Mouse (Mus musculus) stomach, embryonic 16.5 days (tissue): ENCODE data around the gene Scube1. TPM values are rescaled to one million over a fixed set of nuclear protein-coding genes. Genes with fewer than 3 reads are reported as not detected.

Experiments used
- ATAC-seq: fragments of 200-750 bp; cut with Nextera tagmentation; 2 replicates; pipeline ENCODE4 v1.8.0; 2017; ENCODE audit warnings: moderate number of reproducible peaks, moderate TSS enrichment; ENCODE audit not compliant: insufficient read depth, low FRiP score
- H3K27ac ChIP-seq: fragments of 300-500 bp; sonication (generic); 2 replicates; pipeline ENCODE4 v1.5.1; 2014; ENCODE audit warnings: low read length
- H3K27me3 ChIP-seq: fragments of 300-500 bp; sonication (generic); 2 replicates; pipeline ENCODE4 v1.6.1; 2014; ENCODE audit warnings: low read length, control low read depth, mixed read lengths; ENCODE audit not compliant: control insufficient read depth, insufficient read depth
- H3K36me3 ChIP-seq: fragments of 300-500 bp; sonication (generic); 2 replicates; pipeline ENCODE4 v1.6.1; 2014; ENCODE audit warnings: low read length; ENCODE audit not compliant: control insufficient read depth, insufficient read depth
- H3K4me1 ChIP-seq: fragments of 300-500 bp; sonication (generic); 2 replicates; pipeline ENCODE4 v1.6.1; 2014; ENCODE audit warnings: low read length, control low read depth, mixed read lengths; ENCODE audit not compliant: control insufficient read depth, insufficient read depth
- H3K4me2 ChIP-seq: fragments of 300-500 bp; sonication (generic); 2 replicates; pipeline ENCODE4 v1.6.1; 2014; ENCODE audit warnings: low read depth, low read length, mixed read lengths
- H3K4me3 ChIP-seq: fragments of 300-500 bp; sonication (generic); replicated peaks from 2 replicates; pipeline ENCODE4 v1.5.1; 2014; ENCODE audit warnings: mild to moderate bottlenecking, low read length
- H3K9ac ChIP-seq: fragments of 300-500 bp; sonication (generic); 2 replicates; pipeline ENCODE4 v1.6.1; 2014; ENCODE audit warnings: low read length
- H3K9me3 ChIP-seq: fragments of 300-500 bp; sonication (generic); replicated peaks from 2 replicates; pipeline ENCODE4 v1.6.1; 2016; ENCODE audit warnings: low read length, control low read depth; ENCODE audit not compliant: control insufficient read depth
- WGBS: fragments of 180-500 bp; shearing (Covaris S2); extraction: QIAGEN DNeasy Blood & Tissue Kit; methylation state at CpG from one replicate; pipeline ENCODE4 v1.1.7; 2014; 5-methylcytosine and 5-hydroxymethylcytosine counted together
- polyA plus RNA-seq: library from polyadenylated mRNA; unstranded; fragments of >200 nt; fragmentation: Nextera tagmentation; extraction: Ambion mirVana; gene quantifications from 2 replicates; pipeline ENCODE4 v1.2.1, GENCODE M21; 2015

Gene Scube1
- polyA plus RNA-seq, 1 experiment from 2014 or later: 12.9 TPM

DNA sequence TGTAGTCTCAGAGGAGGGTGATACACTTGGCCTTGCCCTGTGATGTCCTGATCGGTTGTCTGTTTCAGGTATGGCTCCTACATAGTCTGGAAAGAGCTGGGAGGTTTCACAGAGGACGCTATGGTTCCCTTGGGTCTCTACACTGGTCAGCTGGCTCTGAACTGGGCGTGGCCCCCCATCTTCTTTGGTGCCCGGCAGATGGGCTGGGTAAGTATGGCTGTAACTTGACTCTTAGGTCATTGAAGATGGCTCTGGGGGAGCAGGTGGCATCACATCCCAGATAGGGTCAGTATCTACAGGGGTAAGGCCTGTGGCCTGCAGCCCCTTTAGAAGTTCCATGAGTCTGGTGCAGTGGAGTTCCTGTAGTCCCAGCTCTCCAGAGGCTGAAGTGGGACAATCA lies 152.7 kb downstream of the Scube1 start:
- no peak overlapping the region for H3K27ac ChIP-seq
- WGBS: 72% methylated on average over 4 of the region's 4 CpGs
- no peak overlapping the region for H3K4me3 ChIP-seq
- no peaks in the 10 kb centered on the region for H3K9me3 ChIP-seq
- H3K9ac ChIP-seq: no peak overlapping the region
- ATAC-seq: no peak
- H3K4me1 ChIP-seq: no peaks in the 10 kb centered on the region
- peaks cover 13% of the 10 kb centered on the region for H3K36me3 ChIP-seq
- no peak overlapping the region for H3K4me2 ChIP-seq
- H3K27me3 ChIP-seq: no peaks in the 10 kb centered on the region

GRCm38 (mm10) chr15:83571636-83572035 lies 153.2 kb downstream of the Scube1 start:
- H3K36me3 ChIP-seq: peaks cover 8% of the 10 kb centered on the region
- no peak overlapping the region for H3K27ac ChIP-seq
- H3K27me3 ChIP-seq: no peaks in the 10 kb centered on the region
- no peak overlapping the region for H3K4me2 ChIP-seq
- H3K4me3 ChIP-seq: no peak overlapping the region
- ATAC-seq: no peak
- H3K9ac ChIP-seq: no peak overlapping the region
- no peaks in the 10 kb centered on the region for H3K9me3 ChIP-seq
- no peaks in the 10 kb centered on the region for H3K4me1 ChIP-seq
- WGBS: 82% methylated on average over 5 of the region's 5 CpGs

GRCm38 (mm10) chr15:83570641-83571040 lies 154.2 kb downstream of the Scube1 start:
- H3K27me3 ChIP-seq: no peaks in the 10 kb centered on the region
- H3K4me1 ChIP-seq: no peaks in the 10 kb centered on the region
- no peak overlapping the region for H3K9ac ChIP-seq
- ATAC-seq: no peak
- no peaks in the 10 kb centered on the region; the same call in 1 of the 2 replicates for H3K36me3 ChIP-seq
- H3K4me3 ChIP-seq: no peak overlapping the region
- H3K27ac ChIP-seq: no peak overlapping the region
- H3K9me3 ChIP-seq: no peaks in the 10 kb centered on the region
- WGBS: 69% methylated on average over 2 of the region's 2 CpGs
- no peak overlapping the region for H3K4me2 ChIP-seq

GRCm38 (mm10) chr15:83569682-83570081 lies 155.1 kb downstream of the Scube1 start:
- Histone ChIP-seq H3K36me3 (no peaks in the 10 kb centered on the region; the same call in 1 of the 2 replicates), H3K9me3 (no peaks in the 10 kb centered on the region), H3K27ac (no peak overlapping the region), H3K4me2 (no peak overlapping the region), H3K27me3 (no peaks in the 10 kb centered on the region), H3K9ac (no peak overlapping the region), H3K4me1 (no peaks in the 10 kb centered on the region), H3K4me3 (no peak overlapping the region)
- 42% methylated on average over 11 of the region's 11 CpGs for WGBS
- ATAC-seq: no peak

- Histone ChIP-seq H3K4me1 (peaks cover 5% of the 10 kb centered on the region), H3K4me2 (no peak overlapping the region), H3K9ac (no peak overlapping the region), H3K9me3 (no peaks in the 10 kb centered on the region), H3K4me3 (no peak overlapping the region), H3K27me3 (no peaks in the 10 kb centered on the region), H3K27ac (no peak overlapping the region), H3K36me3 (no peaks in the 10 kb centered on the region)
- WGBS: 95% methylated on average over 5 of the region's 5 CpGs
- ATAC-seq: no peak
These were observed 156.3 kb downstream of the Scube1 start for GRCm38 (mm10) chr15:83568544-83568943.

DNA sequence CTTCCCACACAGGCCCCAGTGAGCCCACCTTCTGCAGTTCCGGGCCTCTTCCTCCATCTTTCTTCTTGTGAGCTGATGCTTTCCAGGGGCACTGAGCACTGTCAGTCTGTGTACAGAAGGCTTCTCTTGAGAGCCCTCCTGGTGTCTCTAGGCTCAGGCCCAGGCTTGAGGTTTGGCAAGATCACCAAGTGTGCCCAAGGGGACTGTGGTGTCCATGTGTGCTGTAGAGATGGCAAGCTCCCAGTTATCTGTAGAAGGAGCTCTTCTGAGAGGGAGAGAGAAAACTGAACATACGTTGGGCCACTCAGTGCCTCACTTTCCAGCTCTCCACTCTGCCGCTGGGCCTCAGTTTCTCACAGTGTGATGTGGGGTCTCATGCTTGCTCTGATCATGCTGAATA lies 157.1 kb downstream of the Scube1 start:
- Histone ChIP-seq H3K9ac (no peak overlapping the region), H3K27ac (no peak overlapping the region), H3K4me2 (no peak overlapping the region), H3K9me3 (no peaks in the 10 kb centered on the region), H3K27me3 (no peaks in the 10 kb centered on the region), H3K4me1 (peaks cover 12% of the 10 kb centered on the region), H3K36me3 (no peaks in the 10 kb centered on the region), H3K4me3 (no peak overlapping the region)
- no peak for ATAC-seq
- whole genome bisulfite sequencing: 83% methylated on average over 3 of the region's 3 CpGs

DNA sequence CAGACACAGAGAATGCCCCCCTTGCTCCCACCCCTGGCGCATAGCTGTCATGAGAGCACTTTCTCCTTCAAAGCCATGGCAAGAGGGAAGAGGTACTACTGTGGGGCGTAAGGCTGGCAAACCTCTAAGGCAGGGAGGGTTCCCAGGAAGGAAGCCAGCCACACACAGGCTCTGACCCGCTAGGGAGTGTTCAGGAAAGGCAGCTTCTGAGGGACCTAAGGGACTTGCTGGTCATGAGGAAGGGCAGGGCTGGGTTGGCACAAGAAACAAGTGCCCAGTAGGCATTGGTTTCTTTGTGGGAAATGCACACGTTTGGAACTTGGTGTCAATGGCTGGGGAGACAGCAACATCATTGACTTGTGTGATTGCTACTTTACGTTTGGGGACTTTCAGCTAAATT lies 158.8 kb downstream of the Scube1 start:
- H3K4me3 ChIP-seq: no peak overlapping the region
- no peaks in the 10 kb centered on the region for H3K27me3 ChIP-seq
- H3K4me1 ChIP-seq: peaks cover 15% of the 10 kb centered on the region
- no peaks in the 10 kb centered on the region for H3K36me3 ChIP-seq
- no peak overlapping the region for H3K27ac ChIP-seq
- 71% methylated on average over 5 of the region's 5 CpGs for WGBS
- H3K9ac ChIP-seq: no peak overlapping the region
- H3K9me3 ChIP-seq: no peaks in the 10 kb centered on the region
- no peak overlapping the region for H3K4me2 ChIP-seq
- no peak for ATAC-seq

- peaks cover 15% of the 10 kb centered on the region for H3K4me1 ChIP-seq
- H3K27me3 ChIP-seq: no peaks in the 10 kb centered on the region
- H3K4me2 ChIP-seq: no peak overlapping the region
- no peak overlapping the region for H3K27ac ChIP-seq
- no peak for ATAC-seq
- H3K4me3 ChIP-seq: no peak overlapping the region
- no peaks in the 10 kb centered on the region for H3K36me3 ChIP-seq
- H3K9ac ChIP-seq: no peak overlapping the region
- H3K9me3 ChIP-seq: no peaks in the 10 kb centered on the region
- 73% methylated on average over 3 of the region's 3 CpGs for WGBS
These were observed 159.4 kb downstream of the Scube1 start for GRCm38 (mm10) chr15:83565434-83565833.

DNA sequence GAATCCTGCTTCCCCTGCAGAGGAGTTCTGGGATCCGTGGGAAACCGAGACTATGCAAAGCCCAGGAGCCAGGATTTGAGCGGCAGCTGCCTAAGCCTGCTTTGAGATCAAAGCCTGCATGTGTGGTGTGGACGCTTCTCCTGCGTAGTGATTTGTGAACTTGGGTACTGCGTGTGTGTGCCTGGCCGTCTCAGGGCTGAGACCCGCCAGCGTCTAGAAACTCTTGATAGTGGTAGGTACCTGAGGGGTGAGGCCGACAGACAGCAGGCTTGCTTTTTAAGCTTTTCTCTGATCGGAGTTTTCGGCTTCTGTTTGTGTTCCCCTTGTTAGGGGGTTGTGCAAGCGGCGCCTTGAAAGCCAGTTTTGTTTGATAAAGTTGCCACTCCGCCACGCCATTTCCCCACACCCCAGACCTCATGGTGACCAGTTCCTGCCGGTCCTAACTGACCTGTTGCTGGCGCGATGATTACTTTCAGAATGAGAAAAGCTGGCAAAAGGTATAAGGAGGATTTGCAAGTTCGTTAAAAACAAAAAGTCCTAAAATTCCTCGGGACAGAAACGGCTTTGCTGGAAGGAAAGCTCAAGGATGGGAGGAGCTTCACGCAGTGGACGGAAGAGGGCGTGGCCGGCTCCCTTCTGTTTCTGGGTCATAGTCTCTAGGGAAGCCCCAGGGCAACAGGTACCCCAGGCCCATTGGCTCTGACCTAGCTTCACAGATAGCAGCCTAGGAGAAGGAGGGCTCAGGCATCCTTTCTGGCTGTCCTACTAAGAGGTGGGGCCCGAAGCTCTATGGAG lies 160.8 kb downstream of the Scube1 start:
- peak overlapping the region; percentile 95 for H3K4me2 ChIP-seq
- peak overlapping the region; percentile 77 for H3K27ac ChIP-seq
- H3K9me3 ChIP-seq: no peaks in the 10 kb centered on the region
- peaks cover 15% of the 10 kb centered on the region for H3K4me1 ChIP-seq
- peak; percentile 31; the same call in 1 of the 2 replicates for ATAC-seq
- H3K36me3 ChIP-seq: no peaks in the 10 kb centered on the region
- H3K9ac ChIP-seq: peak overlapping the region; percentile 71
- no peaks in the 10 kb centered on the region for H3K27me3 ChIP-seq
- H3K4me3 ChIP-seq: peak overlapping the region; percentile 52
- 2% methylated on average over 27 of the region's 27 CpGs for WGBS
